Mouse (Mus musculus) common myeloid progenitor, adult 5-6 weeks (primary cell): ENCODE measurements around the gene Lpp. TPM values are rescaled to one million over a fixed set of nuclear protein-coding genes. Genes with fewer than 3 reads are reported as not detected.
"Not testable (repeated sequence)": the region's sequence is repeated elsewhere in the genome, so short reads cannot be mapped to it uniquely, and the experiment has no call there.

ENCODE experiments used
- ATAC-seq: replicated peaks from 2 replicates; pipeline ENCODE4 v1.8.0; 2016; ENCODE audit warnings: low read depth, mild to moderate bottlenecking, moderate TSS enrichment, inconsistent platforms; ENCODE audit not compliant: poor library complexity, severe bottlenecking
- total RNA-seq: library from RNA; stranded (forward); fragments of 200-1000, 187-1606 nt; gene quantifications from 2 replicates; pipeline ENCODE4 v1.2.3, GENCODE M21; 2017

Gene Lpp
- total RNA-seq, 1 experiment from 2014 or later, result 4.2 TPM

- no peak for ATAC-seq
Observed at GRCm38 (mm10) chr16:24982828-24983227, 589.5 kb downstream of the Lpp start.

DNA sequence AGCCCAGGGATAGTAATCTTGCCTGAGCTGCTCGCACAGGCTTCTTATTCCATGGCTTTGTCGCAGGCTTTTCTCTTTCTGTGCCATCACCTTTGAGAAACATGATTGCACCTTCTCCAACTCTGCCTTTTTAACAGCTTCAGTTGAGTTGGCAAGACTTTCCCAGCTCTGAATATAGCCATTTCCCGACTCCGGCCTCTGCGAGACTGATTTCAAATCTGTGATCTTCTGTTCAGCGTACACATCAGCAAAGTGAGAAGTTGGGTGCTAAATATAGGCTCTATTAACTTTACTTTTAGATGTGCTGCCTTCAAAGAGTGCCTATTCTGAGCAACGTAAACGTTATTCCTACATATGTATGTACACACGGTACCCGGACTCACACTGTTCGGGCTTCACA, 597.0 kb downstream of the Lpp start:
- no peak for ATAC-seq

GRCm38 (mm10) chr16:24991059-24991541, 597.8 kb downstream of the Lpp start:
- ATAC-seq, result no peak

GRCm38 (mm10) chr16:24991995-24992394, 598.7 kb downstream of the Lpp start:
- peak; percentile 52 for ATAC-seq

DNA sequence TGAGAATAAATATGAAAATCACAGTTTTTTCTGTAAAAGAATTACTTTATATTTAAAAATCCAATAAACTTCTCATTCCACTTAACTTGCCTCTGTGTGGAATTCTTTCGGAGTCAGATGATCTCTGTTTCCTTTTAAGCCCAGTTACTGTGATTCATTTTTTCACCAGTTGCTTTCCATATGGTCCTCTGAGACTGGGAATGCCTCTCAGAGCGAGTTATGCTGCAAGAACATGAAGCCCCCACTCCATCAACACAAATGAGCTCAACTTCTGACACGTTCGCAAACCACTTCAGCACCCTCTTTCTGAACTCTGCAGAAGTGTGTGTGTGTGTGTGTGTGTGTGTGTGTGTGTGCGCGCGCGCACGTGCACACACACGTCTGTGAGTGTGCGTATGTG, 599.2 kb downstream of the Lpp start:
- no peak for ATAC-seq

GRCm38 (mm10) chr16:25010980-25011877, 617.9 kb downstream of the Lpp start:
- no peak for ATAC-seq

DNA sequence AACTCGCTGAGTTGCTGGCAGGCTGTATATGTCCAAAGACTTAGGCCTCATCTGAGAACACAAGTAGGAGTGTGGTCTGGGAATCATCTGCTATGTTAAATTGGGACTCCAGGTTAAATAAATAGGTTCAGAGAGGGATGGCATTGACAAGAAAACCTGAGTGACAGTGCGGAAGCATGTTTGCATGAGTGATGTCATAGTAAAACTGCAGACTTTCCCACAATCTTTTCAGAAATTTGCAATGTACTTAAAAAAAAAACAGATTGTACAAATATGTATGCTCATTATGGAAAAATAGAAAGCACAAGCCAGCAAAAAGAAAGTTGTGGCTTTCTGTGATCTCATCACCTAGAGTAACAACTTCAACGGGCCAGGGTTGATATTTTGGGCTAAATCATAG, 619.6 kb downstream of the Lpp start:
- no peak for ATAC-seq

DNA sequence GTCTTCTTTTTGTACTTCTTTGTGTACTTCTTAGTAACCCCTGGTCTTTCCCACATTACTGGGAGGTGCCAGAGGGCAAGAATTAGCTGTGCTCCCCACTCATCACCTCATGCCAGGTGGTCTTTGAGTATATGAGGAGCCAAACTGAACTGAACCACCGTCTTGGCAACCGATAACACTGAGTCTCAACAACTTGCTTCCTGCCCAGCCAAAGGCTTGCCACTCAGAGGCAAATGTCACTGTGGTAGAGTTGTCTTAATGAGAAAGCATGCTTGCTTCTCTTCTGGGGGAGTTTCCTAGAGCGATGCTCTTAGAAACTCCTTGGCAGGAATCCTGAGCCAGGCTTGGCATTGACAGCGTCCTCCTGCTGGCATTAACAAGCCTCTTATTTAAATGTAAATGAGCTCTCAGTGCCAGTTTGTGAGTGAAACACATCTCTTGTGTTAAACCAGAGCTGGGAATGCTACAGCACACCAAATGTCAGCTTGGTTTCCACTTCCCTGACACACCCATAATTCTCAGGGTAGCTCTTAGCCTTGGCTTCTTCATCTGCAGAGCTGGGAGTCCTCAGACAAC, 623.0 kb downstream of the Lpp start:
- ATAC-seq, result no peak

GRCm38 (mm10) chr16:25017046-25017445, 623.7 kb downstream of the Lpp start:
- no peak for ATAC-seq

DNA sequence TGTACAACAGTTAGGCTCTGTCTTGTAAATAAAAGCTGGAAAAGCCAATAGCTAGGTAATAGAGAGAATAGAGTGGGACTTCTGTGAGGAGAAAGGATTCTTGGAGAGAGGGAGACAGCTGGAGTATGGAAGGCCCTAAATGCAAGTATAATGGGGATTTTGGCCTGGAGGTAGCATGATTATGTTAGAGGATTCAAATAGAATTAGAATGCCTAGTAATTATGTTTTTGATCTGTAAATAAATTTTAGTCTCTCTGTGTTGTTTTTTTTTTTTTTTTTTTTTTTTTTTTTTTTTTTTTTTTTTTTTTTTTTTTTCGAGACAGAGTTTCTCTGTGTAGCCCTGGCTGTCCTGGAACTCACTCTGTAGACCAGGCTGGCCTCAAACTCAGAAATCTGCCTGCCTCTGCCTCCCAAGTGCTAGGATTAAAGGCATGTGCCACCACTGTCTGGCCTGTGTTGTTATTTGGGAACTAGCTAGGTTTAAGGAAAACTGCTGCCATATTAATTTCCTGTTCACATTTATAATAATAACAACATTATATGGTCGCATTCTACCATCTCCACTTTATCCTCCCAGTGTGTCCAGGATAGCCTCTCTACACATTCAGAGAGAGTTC, 628.5 kb downstream of the Lpp start:
- not testable (repeated sequence) for ATAC-seq

DNA sequence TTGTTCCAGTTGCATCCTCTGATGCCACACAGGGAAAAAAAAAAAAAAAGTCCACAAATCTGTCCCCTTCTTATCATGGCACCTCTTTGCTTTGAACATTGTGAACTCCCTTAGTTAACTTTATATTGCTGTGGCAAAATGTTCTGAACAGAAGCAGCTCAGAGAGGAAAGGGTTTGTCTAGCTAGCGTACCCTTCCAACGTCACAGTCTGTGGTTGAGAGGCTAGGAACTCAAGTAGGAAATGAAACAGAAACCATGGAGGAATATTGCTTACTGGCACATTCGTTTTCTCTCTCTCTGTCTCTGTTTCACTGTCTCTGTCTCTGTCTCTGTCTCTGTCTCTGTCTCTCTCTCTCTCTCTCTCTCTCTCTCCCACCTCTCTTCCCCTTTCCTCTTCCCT, 631.3 kb downstream of the Lpp start:
- peak; percentile 63 for ATAC-seq

DNA sequence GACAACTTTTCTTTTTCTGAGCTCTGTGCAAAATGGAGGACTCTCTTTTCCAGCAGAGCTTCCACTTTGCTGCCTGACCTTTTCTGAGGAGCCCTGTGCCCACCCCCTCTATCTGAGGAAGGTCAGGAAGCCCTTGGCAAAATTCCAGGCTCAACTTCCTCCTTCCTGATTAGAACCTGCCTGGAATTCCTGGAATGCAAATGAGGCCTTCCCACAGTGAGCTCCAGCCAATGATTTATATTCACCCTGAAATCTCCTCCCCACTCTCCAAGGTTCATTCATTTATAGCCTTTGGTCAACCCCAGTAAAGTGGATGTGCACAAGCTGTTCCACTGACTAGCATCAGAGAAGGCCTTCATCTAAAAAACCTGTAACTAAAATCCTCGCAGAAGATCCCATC, 632.9 kb downstream of the Lpp start:
- no peak for ATAC-seq

DNA sequence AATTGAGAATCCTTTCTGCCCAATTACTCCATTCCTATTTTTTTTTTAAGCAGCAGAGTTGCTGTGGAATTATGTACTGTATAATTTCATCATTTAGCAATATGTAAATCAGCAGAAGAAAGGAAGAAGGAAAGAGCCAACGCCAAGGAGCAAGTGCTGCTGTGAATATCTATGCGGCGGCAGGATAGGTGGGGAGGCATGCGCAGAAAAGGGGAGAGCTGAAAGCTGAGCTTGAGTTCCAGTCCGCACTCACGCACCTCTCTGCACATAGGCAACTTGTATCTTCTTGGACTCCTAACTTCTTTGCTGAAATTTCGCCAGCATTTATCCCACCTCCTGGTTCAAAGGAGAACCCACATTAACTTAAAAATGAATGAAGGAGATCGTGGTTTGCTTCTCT, 636.2 kb downstream of the Lpp start:
- ATAC-seq, result no peak

DNA sequence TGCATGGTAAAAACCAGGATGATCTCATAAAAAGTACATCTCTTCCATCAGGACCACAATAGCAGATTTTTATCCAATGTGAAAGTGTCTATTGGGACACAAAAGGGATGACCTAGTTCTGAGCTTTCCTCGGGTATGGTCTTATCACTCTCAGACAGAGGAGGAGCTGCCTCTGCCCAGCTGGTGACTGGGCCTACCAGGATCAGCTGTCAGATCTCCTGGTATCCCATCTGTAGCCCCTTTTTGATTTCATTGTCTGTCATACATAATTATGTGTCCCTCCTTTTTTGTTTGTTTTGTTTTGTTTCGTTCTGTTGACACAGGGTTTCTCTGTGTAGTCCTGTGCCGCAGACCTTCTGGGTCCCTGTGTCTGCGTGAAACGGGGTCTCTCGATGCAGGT, 644.1 kb downstream of the Lpp start:
- no peak for ATAC-seq

DNA sequence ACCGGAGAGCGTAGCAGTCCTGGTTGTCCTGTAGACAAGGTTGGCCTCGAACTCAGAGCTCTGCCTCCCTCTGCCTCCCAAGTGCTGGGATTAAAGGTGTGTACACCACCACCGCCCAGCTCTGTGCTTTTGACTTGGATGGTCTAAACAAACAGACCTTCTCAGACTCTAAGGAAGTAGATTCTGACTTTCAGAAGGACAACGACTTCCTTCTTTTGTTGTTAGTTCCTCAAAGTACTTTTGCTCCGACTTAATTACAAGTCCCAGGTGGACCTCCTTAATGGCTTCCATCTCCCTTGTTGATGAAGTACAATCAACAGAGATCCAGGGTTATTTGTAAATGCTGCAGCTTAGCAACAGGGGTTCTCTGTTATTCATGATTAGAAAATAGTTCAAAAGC, 645.2 kb downstream of the Lpp start:
- ATAC-seq, result peak; percentile 63

- no peak for ATAC-seq
Observed at GRCm38 (mm10) chr16:25039904-25040303, 646.6 kb downstream of the Lpp start.

DNA sequence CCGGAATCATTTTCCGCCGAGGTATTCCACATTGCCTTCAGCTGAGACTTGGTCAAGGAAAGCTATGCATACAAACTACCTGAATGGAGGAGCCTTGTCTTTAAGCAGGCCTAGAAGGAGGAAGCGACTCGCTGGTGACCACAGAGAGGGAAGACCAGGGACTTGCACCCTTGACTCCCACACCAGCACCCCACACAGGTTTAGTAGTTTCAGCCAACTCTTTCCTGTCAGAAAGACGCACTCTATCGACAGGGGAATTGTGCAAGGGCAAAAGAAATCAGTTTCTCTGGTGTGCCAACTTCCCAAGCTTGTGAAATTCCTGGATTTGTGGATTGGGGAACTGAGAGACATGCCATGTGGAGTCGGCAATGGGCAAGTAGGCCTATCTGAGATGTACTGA, 647.9 kb downstream of the Lpp start:
- peak; percentile 34; the same call in 1 of the 2 replicates for ATAC-seq

DNA sequence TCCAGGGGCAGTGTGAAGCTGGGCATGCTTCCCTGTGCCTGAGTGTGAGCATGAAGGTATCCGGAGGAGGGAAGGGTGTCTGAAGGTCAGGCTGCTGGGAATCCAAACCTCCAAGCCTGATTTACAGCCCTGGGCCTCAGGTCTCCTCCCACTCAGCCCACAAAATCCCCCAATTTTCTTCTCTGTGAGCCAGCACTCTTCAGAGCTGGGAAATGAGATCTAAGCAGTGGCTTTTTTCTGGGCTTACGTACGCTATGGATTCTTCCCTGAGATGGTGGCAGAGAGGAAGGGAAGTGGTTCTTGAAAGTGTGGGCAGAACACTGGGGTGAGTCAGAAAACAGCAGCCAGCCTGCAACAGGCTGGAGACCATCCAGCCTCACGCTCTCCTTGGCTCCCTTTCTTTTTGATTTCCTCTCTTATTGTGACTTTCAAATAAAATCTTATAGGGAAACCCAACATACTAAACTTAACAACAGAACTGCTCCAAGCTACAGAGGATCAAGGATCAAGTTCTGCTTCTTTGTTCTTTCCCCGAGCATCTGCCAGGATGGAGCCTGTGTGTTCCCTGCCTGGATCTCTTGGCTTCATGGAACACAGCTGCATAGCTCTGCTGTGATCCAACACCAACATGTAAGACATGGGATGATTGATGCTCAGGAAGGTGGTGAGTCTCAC, 648.7 kb downstream of the Lpp start:
- peak; percentile 64 for ATAC-seq
